Mouse (Mus musculus): ENCODE results near the gene Mns1.
A peak's percentile ranks its signal among the peaks of the same experiment; 100 is the strongest.

Mns1 gene

DNA sequence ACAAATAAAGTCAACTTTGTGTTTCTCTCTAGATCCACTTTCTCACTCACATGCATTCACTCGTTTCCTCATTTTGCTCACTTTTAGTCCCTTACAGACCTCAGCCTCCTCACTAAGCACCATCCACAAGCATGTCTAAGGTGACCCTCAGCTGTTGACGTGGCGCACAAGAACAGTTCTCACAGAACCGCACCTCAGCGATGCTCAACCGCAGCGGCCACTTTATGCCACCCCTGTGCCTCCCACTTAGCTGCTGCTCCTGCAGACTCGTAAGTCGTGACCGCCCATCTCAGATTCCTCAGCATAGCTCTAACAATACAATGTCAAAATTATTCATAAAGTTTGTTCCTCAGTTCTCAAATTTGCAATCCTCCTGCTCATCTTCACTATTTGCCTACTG, 30.8 kb downstream of the Mns1 start:
- DNase-seq (ENCODE audit: low spot score in 2 of 2), result peak in 1 of 2 experiments; percentile 24

DNA sequence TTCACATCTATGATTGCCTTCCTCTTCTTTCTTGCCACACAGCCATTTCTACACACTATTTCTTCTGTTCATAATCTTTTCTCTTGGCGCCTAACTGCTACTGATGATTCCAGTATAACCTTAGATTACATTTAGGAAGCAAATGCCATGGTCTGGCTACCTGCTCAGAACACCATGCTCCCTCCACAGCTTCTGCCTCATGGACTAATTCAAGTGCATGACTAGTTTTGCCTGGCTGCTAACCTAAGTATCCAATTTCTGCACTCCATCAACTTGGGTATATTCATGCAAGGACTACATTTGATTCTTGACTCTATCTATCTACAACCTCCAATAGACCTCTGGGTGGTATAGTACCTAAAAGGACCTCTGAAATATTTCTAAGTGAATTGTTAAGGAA, 32.0 kb downstream of the Mns1 start:
- no peak for DNase-seq (ENCODE audit: low spot score in 2 of 2)

DNA sequence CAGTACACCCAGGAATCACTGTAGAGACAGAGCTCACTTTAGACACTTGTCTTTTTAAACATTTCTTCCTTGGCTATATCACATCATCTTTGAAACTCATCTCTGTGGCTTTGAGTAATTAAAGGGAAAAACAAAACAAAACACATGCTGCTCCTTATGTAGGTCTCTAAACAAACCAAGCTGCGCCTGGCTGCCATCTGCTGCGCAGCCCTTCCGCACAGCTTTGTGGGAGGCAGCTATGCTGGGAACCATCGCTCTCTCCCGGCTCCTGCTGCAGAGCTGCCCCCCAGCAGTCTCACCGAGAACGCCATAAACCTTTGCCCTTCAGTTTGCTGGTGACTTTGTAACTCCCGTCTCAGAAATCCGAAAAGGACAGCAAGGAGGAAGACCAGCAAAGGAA, 37.7 kb downstream of the Mns1 start:
- DNase-seq (ENCODE audit: low spot score in 2 of 2), result no peak

DNA sequence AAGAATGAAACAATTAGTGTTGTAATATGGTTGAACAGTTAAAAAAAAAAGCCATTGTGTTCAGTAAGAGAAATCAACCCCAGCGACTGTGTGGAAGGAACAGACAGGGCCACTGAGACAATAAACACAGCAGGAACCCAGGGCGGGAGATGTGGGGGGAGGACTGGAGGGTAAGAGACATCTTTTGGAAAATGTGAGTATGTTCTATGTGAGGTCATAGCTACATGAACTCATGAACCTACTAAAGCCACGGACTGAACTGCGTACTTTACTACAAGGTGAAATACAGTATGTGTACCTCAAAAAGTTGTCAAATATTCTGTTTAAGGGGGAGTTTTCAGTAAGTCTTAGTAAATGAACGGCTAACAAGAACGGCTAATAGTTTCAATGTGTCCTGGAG, 39.5 kb downstream of the Mns1 start:
- DNase-seq (ENCODE audit: low spot score in 2 of 2), result no peak

DNA sequence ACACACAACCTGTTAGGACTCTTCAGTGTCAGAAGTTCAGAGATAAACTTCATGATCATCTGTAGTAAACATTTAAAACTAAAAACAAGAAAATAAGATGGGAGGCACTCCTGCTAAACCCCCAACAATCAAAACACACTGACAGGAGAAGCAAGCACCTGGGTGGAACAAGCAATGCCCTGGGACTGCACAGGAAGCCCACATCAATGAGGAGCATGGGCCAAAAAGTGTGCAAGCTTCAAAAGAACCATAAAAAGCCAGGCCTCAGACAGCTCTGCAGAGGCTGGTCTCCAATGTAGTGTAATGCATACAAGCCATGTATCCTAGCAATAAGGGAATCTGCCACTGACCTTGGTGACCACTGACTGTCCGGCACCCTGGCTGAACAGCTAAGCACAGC, 41.5 kb downstream of the Mns1 start:
- no peak for DNase-seq (ENCODE audit: low spot score in 2 of 2)

DNA sequence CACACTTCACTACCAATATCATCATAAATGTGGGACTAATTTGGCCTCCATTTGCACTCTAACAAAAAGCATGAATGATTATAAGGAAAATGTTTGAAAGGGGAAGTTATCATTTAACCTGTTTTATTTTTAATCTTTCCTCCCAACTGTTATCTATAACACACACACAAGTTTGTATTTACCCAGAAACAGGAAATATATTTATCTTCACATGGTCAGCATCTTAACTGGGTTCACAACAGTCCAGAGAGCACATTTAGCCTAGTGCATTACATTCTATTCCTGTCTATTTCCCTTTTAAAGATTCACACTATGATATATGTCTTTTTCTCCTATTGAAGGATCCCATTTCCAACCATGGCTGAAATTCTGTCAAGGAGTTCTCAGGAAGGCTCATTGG, 50.7 kb downstream of the Mns1 start:
- DNase-seq (ENCODE audit: low spot score in 2 of 2), result no peak

DNA sequence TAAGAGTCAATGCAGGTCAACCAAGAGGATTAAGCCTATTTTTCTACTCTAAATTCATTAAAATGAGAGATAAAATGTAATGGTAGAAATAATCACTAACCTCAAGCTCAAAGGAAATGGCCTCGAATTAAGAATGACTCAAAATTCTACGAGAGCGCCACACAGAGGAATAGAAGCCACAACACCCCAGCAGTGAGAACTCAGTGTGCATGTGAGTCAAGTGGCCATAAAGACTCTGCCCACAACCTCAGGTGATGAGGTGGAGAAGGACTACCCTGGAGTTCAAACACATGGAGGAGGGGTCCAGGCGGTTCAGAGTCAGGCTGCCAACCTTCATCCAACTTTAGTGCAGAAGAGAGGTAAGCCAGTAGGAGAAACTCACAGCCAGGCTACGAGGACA, 51.3 kb downstream of the Mns1 start:
- no peak for DNase-seq (ENCODE audit: low spot score in 2 of 2)

DNA sequence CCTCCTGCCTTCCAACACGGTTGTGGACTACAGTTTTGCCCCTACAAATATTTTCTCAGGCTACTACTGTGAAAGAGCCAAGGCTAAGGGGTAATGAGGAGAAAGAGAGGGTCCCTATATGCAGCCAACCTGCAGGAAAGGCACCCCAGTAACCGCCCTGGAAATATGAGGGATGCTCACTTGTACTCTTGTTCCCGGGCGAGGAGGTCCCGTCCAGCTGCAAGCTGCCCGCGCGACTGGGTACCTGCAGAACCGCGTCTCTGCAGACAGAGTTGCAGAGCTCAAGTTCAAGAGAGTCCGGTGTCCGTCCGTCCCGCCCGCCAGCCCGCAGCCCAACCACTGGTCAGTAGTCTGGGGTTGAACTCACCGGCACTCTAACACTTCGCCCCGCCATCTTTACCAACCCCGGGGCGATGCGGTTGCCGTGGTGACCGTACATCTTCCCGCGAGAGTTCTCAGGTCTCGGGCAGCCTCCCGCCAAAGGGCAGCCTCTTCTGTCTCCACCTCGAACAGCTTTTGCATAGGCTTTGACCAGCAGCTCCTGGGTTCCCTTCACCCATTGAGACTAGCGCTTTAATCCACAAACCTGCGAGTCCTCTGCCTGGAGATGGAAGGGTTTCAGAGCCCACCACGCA, 53.9 kb downstream of the Mns1 start:
- DNase-seq (ENCODE audit: low spot score in 2 of 2), result peak; percentile 91 to 92

DNA sequence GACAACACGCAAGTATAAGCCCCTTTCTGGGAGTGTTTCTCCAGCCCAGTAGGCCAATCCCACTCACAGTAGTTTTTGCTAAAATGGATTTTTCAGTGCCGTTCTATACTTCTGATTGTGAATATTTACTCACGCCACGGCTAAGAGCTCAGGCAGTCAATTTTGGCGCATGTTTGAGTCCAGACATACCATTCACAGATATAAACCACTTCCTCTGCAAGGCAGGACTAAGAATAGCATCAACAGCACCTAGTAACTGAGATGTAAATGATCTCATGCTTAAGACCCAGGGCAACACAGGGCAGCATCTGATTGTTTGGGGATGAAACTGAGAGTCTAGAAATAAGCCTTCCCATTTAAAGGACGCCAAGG, 54.4 kb downstream of the Mns1 start, which contains the start of gene Tex9:
Gene Tex9, minus strand, starts transcription at position 19 of the 372 bp plus-strand sequence.
- peak in 1 of 2 experiments; percentile 61 for DNase-seq (ENCODE audit: low spot score in 2 of 2)

DNA sequence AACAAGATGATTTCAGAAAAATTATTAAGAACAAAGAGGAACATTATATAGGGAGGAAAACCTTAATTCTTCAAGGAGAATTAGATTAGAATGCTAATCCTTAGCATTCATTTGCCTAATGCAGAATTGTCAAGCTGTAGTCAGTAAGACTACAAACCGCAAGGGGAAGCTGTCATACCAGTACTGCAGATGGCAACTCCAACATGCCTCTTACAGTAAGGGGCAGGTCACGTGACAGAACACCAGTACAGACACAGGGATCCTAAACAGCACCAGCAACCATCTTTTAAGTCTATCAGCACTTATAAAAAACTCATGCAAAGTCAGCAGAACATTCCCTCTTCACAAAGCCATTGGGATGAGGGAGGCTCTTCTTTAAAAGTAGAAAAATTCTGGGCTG, 55.7 kb downstream of the Mns1 start:
- DNase-seq (ENCODE audit: low spot score in 2 of 2), result peak; percentile 31 to 56

DNA sequence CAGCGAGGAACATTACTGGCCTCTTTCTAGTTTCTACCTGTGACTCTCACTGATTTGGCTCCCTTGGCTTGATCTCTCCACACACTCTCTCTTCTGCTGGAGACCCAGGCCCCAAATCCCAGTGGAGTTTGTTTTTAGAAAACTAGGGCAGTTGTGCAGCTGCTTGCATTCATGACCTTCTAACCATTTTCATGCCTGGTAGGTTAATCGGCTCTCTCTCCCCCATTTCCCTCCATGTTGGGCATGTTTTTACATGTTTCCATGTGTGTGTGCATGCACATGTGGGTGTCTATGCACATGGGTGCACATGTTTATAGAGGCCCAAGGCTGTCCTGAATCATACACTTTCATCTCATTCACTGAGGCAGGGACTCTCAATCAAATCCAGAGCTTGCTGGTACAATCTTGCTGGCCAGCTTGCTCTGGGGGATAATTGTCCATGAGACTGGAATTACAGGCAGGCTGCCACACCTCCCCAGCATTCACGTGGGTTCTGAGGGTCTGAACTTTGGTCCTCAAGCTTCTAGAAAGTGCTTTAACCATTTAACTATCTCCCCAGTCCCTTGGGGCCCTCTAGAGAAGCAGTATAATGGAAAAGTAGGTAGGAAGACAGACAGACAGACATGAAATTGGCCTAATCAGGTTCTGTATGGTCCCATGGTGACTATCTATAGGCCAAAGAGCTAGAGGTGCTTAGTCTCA, 56.3 kb downstream of the Mns1 start:
- no peak for DNase-seq (ENCODE audit: low spot score in 2 of 2)

DNA sequence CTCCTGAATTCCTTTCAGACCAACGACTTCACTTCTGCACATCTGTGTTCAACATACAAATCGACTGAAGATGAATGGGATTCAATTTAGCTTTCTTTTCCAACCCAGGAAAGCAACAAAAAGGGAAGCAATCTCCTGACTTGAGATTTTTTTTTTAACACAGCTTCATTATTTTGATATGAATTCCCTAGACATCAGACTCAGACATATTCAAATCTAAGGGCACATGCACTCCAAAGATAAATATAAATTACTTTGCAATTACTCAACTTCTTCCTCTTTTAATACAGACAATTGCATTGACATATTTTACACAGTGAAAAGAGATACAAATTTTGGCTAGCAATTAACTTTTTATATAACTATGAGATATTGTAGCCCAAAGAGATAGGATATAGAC, 58.9 kb downstream of the Mns1 start:
- no peak for DNase-seq (ENCODE audit: low spot score in 2 of 2)

DNA sequence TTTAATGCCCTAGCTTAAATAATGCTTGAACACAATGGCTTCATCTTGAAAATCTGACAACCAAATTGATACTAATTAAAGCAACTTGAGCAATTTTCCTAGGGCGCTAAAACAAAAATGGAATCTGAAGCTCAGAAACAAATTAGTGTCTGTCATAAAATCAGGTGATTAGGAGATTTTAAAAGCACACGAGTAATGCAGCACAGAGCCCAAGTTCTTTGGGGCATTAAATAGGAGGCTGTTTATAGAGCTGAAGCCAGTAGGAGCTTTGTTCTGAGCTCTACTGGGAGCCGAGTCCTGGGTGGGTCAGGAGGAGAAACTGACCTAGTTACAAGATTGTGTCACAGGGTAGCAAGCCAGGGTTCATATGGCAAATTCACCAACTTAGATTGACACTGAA, 59.4 kb downstream of the Mns1 start:
- DNase-seq (ENCODE audit: low spot score in 2 of 2), result no peak

Data from natural killer cell, adult 2 months (primary cell).